Mouse (Mus musculus) liver, embryonic 14.5 days (tissue): ENCODE measurements around the gene Gatad2b.

Experiments
- CTCF ChIP-seq: IDR thresholded peaks from 2 replicates; pipeline ENCODE4 v1.5.1; 2016; ENCODE audit warnings: antibody characterized with exemption, low read depth, control low read depth
- EP300 ChIP-seq: IDR thresholded peaks from 2 replicates; pipeline ENCODE4 v1.6.1; 2016; ENCODE audit warnings: antibody characterized with exemption, low read depth

DNA sequence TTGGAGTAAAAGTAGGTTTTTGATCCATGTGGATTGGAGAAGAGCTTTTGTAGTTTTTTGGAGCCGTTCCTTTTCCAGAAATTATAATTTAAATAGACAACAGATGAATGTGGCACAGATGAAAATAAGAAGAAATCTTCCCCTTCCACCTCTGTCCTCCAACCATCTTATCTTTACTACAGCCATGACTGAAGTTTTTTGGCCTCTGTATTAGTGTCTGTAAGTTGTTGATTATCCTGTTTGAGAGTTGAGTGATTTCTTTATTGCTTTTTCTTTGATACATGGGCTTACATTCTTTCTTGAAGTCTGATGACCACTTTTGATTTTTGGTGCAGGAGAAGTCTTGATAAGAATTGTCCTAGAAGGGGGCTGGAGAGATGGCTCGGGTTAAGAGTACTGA, 1.7 kb downstream of the Gatad2b start:
- TF ChIP-seq CTCF (no peak), EP300 (peak; percentile 47)
